Comparison of ENCODE assay signal across 15 mouse cellular contexts in genomic region chr12:113138291-113138690, GRCm38 (mm10). TPM values are rescaled to one million over a fixed set of nuclear protein-coding genes. Genes with fewer than 3 reads are reported as not detected.
DNase-seq lines count a peak whose midpoint lies in the region; ATAC-seq and TF ChIP-seq lines count a peak whose summit lies in the region.
"Had no signal": no experiment of that assay in that cellular context is flagged by ENCODE, and none has a peak within 500 bp of the region (broad histone marks: within the 10 kb centered on the region; RNA-seq: fewer than 3 reads in every experiment).

No protein-coding gene starts in this region.

- DNase-seq in forebrain, postnatal 0 days = no peak
- DNase-seq in kidney, adult 18-20 months = no peak
- DNase-seq in hindbrain, postnatal 0 days (ENCODE audit: low spot score) = no peak
- DNase-seq in adrenal gland, adult (ENCODE audit: inconsistent age in 2 of 2, low spot score in 1 of 2) = no peak
- DNase-seq: adrenal gland, postnatal 10 days; cerebellum, adult 8-10 months; embryo, embryonic 11 days; gastrocnemius, adult 2 months; kidney, adult 8-10 months had no signal

- no peak for TF ChIP-seq CTCF in forebrain, postnatal 0 days (IDR thresholded peaks at IDR 0.05; ENCODE audit: low read depth)
- TF ChIP-seq CTCF in cortical plate, adult 2 months (IDR thresholded peaks at IDR 0.05; ENCODE audit: extremely low read depth, insufficient read depth, low read length) = no peak
- no peak for TF ChIP-seq CTCF in hindbrain, postnatal 0 days (IDR thresholded peaks at IDR 0.05; ENCODE audit: low read depth)

- no peak overlapping the region for H3K4me2 ChIP-seq in forebrain, embryonic 13.5 days
- H3K4me2 ChIP-seq in forebrain, postnatal 0 days (ENCODE audit: low read depth) = no peak overlapping the region
- H3K4me2 ChIP-seq in kidney, embryonic 16.5 days (replicated peaks; ENCODE audit: low read depth, low read length) = no peak overlapping the region
- no peak overlapping the region for H3K4me2 ChIP-seq in hindbrain, postnatal 0 days (ENCODE audit: low read depth, low read length)
- H3K4me2 ChIP-seq: hindbrain, embryonic 15.5 days; limb, embryonic 13.5 days had no signal

- TF ChIP-seq POLR2A in cortical plate, adult 2 months (IDR thresholded peaks at IDR 0.05; ENCODE audit: extremely low read depth, insufficient read depth, low read length) = no peak

- H3K4me3 ChIP-seq in forebrain, embryonic 13.5 days = no peak overlapping the region
- H3K4me3 ChIP-seq in forebrain, postnatal 0 days (ENCODE audit: low read depth, low read length) = no peak overlapping the region
- no peak overlapping the region for H3K4me3 ChIP-seq in kidney, embryonic 16.5 days (ENCODE audit: low read length)
- H3K4me3 ChIP-seq in cortical plate, adult 2 months (ENCODE audit: insufficient read depth, low read length) = no peak overlapping the region
- no peak overlapping the region for H3K4me3 ChIP-seq in hindbrain, postnatal 0 days (ENCODE audit: low read length)
- H3K4me3 ChIP-seq: gastrocnemius, adult 2 months; hindbrain, embryonic 15.5 days; limb, embryonic 13.5 days had no signal

- peak overlapping the region; percentile 91 for H3K27ac ChIP-seq in forebrain, embryonic 13.5 days
- no peak overlapping the region for H3K27ac ChIP-seq in forebrain, postnatal 0 days (ENCODE audit: low read depth, low read length)
- no peak overlapping the region; the same call in 1 of the 2 replicates for H3K27ac ChIP-seq in kidney, embryonic 16.5 days (ENCODE audit: low read length)
- peak overlapping the region; percentile 72; the same call in 1 of the 2 replicates for H3K27ac ChIP-seq in cortical plate, adult 2 months (ENCODE audit: insufficient read depth, low read length)
- peak overlapping the region; percentile 74; the same call in 1 of the 2 replicates for H3K27ac ChIP-seq in hindbrain, postnatal 0 days
- H3K27ac ChIP-seq: gastrocnemius, adult 2 months; limb, embryonic 13.5 days had no signal

- no peaks in the 10 kb centered on the region for H3K27me3 ChIP-seq in forebrain, embryonic 13.5 days
- no peaks in the 10 kb centered on the region for H3K27me3 ChIP-seq in forebrain, postnatal 0 days (ENCODE audit: insufficient read depth, low read length)
- no peaks in the 10 kb centered on the region for H3K27me3 ChIP-seq in kidney, embryonic 16.5 days (ENCODE audit: insufficient read depth, low read length)
- no peaks in the 10 kb centered on the region for H3K27me3 ChIP-seq in hindbrain, postnatal 0 days (ENCODE audit: insufficient read depth, low read length)
- H3K27me3 ChIP-seq: hindbrain, embryonic 15.5 days had no signal

- 79% methylated on average over 6 of the region's 6 CpGs for WGBS in forebrain, embryonic 13.5 days
- WGBS in forebrain, postnatal 0 days = 78% methylated on average over 6 of the region's 6 CpGs
- WGBS in kidney, embryonic 16.5 days = 64% methylated on average over 6 of the region's 6 CpGs
- WGBS in hindbrain, postnatal 0 days = 79% methylated on average over 6 of the region's 6 CpGs

- 0 out of 2 replicates have a peak overlapping the region, but pooled peaks have one; percentile 82 for H3K9ac ChIP-seq in forebrain, embryonic 13.5 days
- H3K9ac ChIP-seq in forebrain, postnatal 0 days = no peak overlapping the region
- 0 out of 2 replicates have a peak overlapping the region, but pooled peaks have one; percentile 9 for H3K9ac ChIP-seq in kidney, embryonic 16.5 days (replicated peaks; ENCODE audit: low read length)
- no peak overlapping the region for H3K9ac ChIP-seq in hindbrain, postnatal 0 days (replicated peaks; ENCODE audit: low read length)
- H3K9ac ChIP-seq: hindbrain, embryonic 15.5 days; limb, embryonic 13.5 days had no signal

- ATAC-seq in forebrain, embryonic 13.5 days = no peak
- ATAC-seq in forebrain, postnatal 0 days = no peak
- no peak for ATAC-seq in kidney, embryonic 16.5 days (ENCODE audit: low FRiP score, low TSS enrichment)
- ATAC-seq in hindbrain, postnatal 0 days = no peak
- ATAC-seq in granulocyte monocyte progenitor cell, adult 5-6 weeks (replicated peaks; ENCODE audit: poor library complexity, severe bottlenecking) = no peak

- peaks cover 45% of the 10 kb centered on the region for H3K4me1 ChIP-seq in forebrain, embryonic 13.5 days
- peaks cover 29% of the 10 kb centered on the region for H3K4me1 ChIP-seq in forebrain, postnatal 0 days (ENCODE audit: insufficient read depth)
- H3K4me1 ChIP-seq in kidney, embryonic 16.5 days (ENCODE audit: insufficient read depth, low read length) = peaks cover 45% of the 10 kb centered on the region
- peaks cover 8% of the 10 kb centered on the region for H3K4me1 ChIP-seq in cortical plate, adult 2 months (ENCODE audit: control insufficient read depth, insufficient read depth, low read length)
- peaks cover 34% of the 10 kb centered on the region for H3K4me1 ChIP-seq in hindbrain, postnatal 0 days (ENCODE audit: insufficient read depth, low read length)

- no peaks in the 10 kb centered on the region for H3K9me3 ChIP-seq in forebrain, embryonic 13.5 days (replicated peaks)
- H3K9me3 ChIP-seq in forebrain, postnatal 0 days (ENCODE audit: low read length) = no peaks in the 10 kb centered on the region
- no peaks in the 10 kb centered on the region for H3K9me3 ChIP-seq in kidney, embryonic 16.5 days (ENCODE audit: low read length)
- H3K9me3 ChIP-seq in hindbrain, postnatal 0 days (ENCODE audit: low read length) = no peaks in the 10 kb centered on the region
- H3K9me3 ChIP-seq: hindbrain, embryonic 15.5 days; limb, embryonic 13.5 days had no signal

- peaks cover 57% of the 10 kb centered on the region for H3K36me3 ChIP-seq in forebrain, embryonic 13.5 days (ENCODE audit: poor library complexity, severe bottlenecking)
- H3K36me3 ChIP-seq in forebrain, postnatal 0 days (ENCODE audit: insufficient read depth) = peaks cover 42% of the 10 kb centered on the region
- peaks cover 50% of the 10 kb centered on the region for H3K36me3 ChIP-seq in kidney, embryonic 16.5 days (ENCODE audit: insufficient read depth, low read length)
- H3K36me3 ChIP-seq in hindbrain, postnatal 0 days (ENCODE audit: insufficient read depth, low read length) = peaks cover 46% of the 10 kb centered on the region

RNA-seq across cellular contexts. Expression of gene Crip2, which starts 1.7 kb away (rescaled TPM):
- 314 and 328 TPM in 2 replicates for polyA plus RNA-seq in forebrain, embryonic 13.5 days (2015; fragmentation: Nextera tagmentation; extraction: Ambion mirVana)
- 191 and 198 TPM in 2 replicates for total RNA-seq in forebrain, postnatal 0 days (2014; rRNA removed)
- polyA plus RNA-seq in forebrain, postnatal 0 days (2015; fragmentation: Nextera tagmentation; extraction: Ambion mirVana) = 533 and 584 TPM in 2 replicates
- 244 and 263 TPM in 2 replicates for polyA plus RNA-seq in kidney, embryonic 16.5 days (2015; fragmentation: Nextera tagmentation; extraction: Ambion mirVana)
- 263 and 281 TPM in 2 replicates for polyA plus RNA-seq in cortical plate, adult 2 months (2012; rRNA removed)
- total RNA-seq in hindbrain, postnatal 0 days (2014; rRNA removed) = 138 and 152 TPM in 2 replicates
- 239 and 251 TPM in 2 replicates for polyA plus RNA-seq in hindbrain, postnatal 0 days (2015; fragmentation: Nextera tagmentation; extraction: Ambion mirVana)
- not detected in 2 replicates for total RNA-seq in granulocyte monocyte progenitor cell, adult 5-6 weeks (2014; fragmentation: Nextera tagmentation)
- total RNA-seq in granulocyte monocyte progenitor cell, adult 5-6 weeks (2017) = 0.46 TPM in 1 of 2 replicates, not detected in the other

RNA-seq across cellular contexts. Expression of gene Crip1, which starts 7.8 kb away (rescaled TPM):
- polyA plus RNA-seq in forebrain, embryonic 13.5 days (2015; fragmentation: Nextera tagmentation; extraction: Ambion mirVana) = 35.9 and 40.0 TPM in 2 replicates
- 8.3 and 16.1 TPM in 2 replicates for total RNA-seq in forebrain, postnatal 0 days (2014; rRNA removed)
- polyA plus RNA-seq in forebrain, postnatal 0 days (2015; fragmentation: Nextera tagmentation; extraction: Ambion mirVana) = 28.9 and 47.1 TPM in 2 replicates
- 270 and 293 TPM in 2 replicates for polyA plus RNA-seq in kidney, embryonic 16.5 days (2015; fragmentation: Nextera tagmentation; extraction: Ambion mirVana)
- polyA plus RNA-seq in cortical plate, adult 2 months (2012; rRNA removed) = 67.6 and 70.7 TPM in 2 replicates
- 4.6 and 15.4 TPM in 2 replicates for total RNA-seq in hindbrain, postnatal 0 days (2014; rRNA removed)
- 33.0 and 35.8 TPM in 2 replicates for polyA plus RNA-seq in hindbrain, postnatal 0 days (2015; fragmentation: Nextera tagmentation; extraction: Ambion mirVana)
- 161 and 242 TPM in 2 replicates for total RNA-seq in granulocyte monocyte progenitor cell, adult 5-6 weeks (2014; fragmentation: Nextera tagmentation)
- 84.6 and 103 TPM in 2 replicates for total RNA-seq in granulocyte monocyte progenitor cell, adult 5-6 weeks (2017)

RNA-seq across cellular contexts. Expression of gene Tedc1, which starts 17.9 kb away (rescaled TPM):
- polyA plus RNA-seq in forebrain, embryonic 13.5 days (2015; fragmentation: Nextera tagmentation; extraction: Ambion mirVana) = 32.2 and 41.2 TPM in 2 replicates
- 7.8 and 8.6 TPM in 2 replicates for total RNA-seq in forebrain, postnatal 0 days (2014; rRNA removed)
- polyA plus RNA-seq in forebrain, postnatal 0 days (2015; fragmentation: Nextera tagmentation; extraction: Ambion mirVana) = 7.6 and 10.0 TPM in 2 replicates
- 38.2 and 45.5 TPM in 2 replicates for polyA plus RNA-seq in kidney, embryonic 16.5 days (2015; fragmentation: Nextera tagmentation; extraction: Ambion mirVana)
- polyA plus RNA-seq in cortical plate, adult 2 months (2012; rRNA removed) = 1.0 and 2.0 TPM in 2 replicates
- 13.8 and 16.6 TPM in 2 replicates for total RNA-seq in hindbrain, postnatal 0 days (2014; rRNA removed)
- 14.7 and 15.8 TPM in 2 replicates for polyA plus RNA-seq in hindbrain, postnatal 0 days (2015; fragmentation: Nextera tagmentation; extraction: Ambion mirVana)
- total RNA-seq in granulocyte monocyte progenitor cell, adult 5-6 weeks (2014; fragmentation: Nextera tagmentation) = 6.5 and 11.1 TPM in 2 replicates
- 6.1 and 22.6 TPM in 2 replicates for total RNA-seq in granulocyte monocyte progenitor cell, adult 5-6 weeks (2017)
- total RNA-seq: gastrocnemius, adult 2 months had no signal

RNA-seq across cellular contexts. Expression of gene Mta1, which starts 40.2 kb away (rescaled TPM):
- polyA plus RNA-seq in forebrain, embryonic 13.5 days (2015; fragmentation: Nextera tagmentation; extraction: Ambion mirVana) = 19.5 and 20.2 TPM in 2 replicates
- total RNA-seq in forebrain, postnatal 0 days (2014; rRNA removed) = 49.2 and 59.3 TPM in 2 replicates
- polyA plus RNA-seq in forebrain, postnatal 0 days (2015; fragmentation: Nextera tagmentation; extraction: Ambion mirVana) = 13.6 and 13.8 TPM in 2 replicates
- polyA plus RNA-seq in kidney, embryonic 16.5 days (2015; fragmentation: Nextera tagmentation; extraction: Ambion mirVana) = 15.4 and 15.9 TPM in 2 replicates
- 68.4 and 68.7 TPM in 2 replicates for polyA plus RNA-seq in cortical plate, adult 2 months (2012; rRNA removed)
- total RNA-seq in hindbrain, postnatal 0 days (2014; rRNA removed) = 57.6 and 65.0 TPM in 2 replicates
- 13.1 and 13.5 TPM in 2 replicates for polyA plus RNA-seq in hindbrain, postnatal 0 days (2015; fragmentation: Nextera tagmentation; extraction: Ambion mirVana)
- 73.6 and 85.1 TPM in 2 replicates for total RNA-seq in granulocyte monocyte progenitor cell, adult 5-6 weeks (2014; fragmentation: Nextera tagmentation)
- total RNA-seq in granulocyte monocyte progenitor cell, adult 5-6 weeks (2017) = 21.0 and 27.6 TPM in 2 replicates

RNA-seq across cellular contexts. Expression of gene Tmem121, which starts 47.4 kb away (rescaled TPM):
- 23.9 and 27.8 TPM in 2 replicates for polyA plus RNA-seq in forebrain, embryonic 13.5 days (2015; fragmentation: Nextera tagmentation; extraction: Ambion mirVana)
- total RNA-seq in forebrain, postnatal 0 days (2014; rRNA removed) = 71.8 and 75.6 TPM in 2 replicates
- 59.3 and 66.7 TPM in 2 replicates for polyA plus RNA-seq in forebrain, postnatal 0 days (2015; fragmentation: Nextera tagmentation; extraction: Ambion mirVana)
- 8.6 and 10.9 TPM in 2 replicates for polyA plus RNA-seq in kidney, embryonic 16.5 days (2015; fragmentation: Nextera tagmentation; extraction: Ambion mirVana)
- polyA plus RNA-seq in cortical plate, adult 2 months (2012; rRNA removed) = 40.1 and 40.7 TPM in 2 replicates
- total RNA-seq in hindbrain, postnatal 0 days (2014; rRNA removed) = 98.0 and 103 TPM in 2 replicates
- polyA plus RNA-seq in hindbrain, postnatal 0 days (2015; fragmentation: Nextera tagmentation; extraction: Ambion mirVana) = 54.8 and 55.3 TPM in 2 replicates
- 0.17 TPM in 1 of 2 replicates, not detected in the other for total RNA-seq in granulocyte monocyte progenitor cell, adult 5-6 weeks (2014; fragmentation: Nextera tagmentation)
- not detected in 2 replicates for total RNA-seq in granulocyte monocyte progenitor cell, adult 5-6 weeks (2017)
- total RNA-seq: gastrocnemius, adult 2 months had no signal

Comparison
In these comparisons a context has a peak if more than half of its experiments do, and no peak if none do; other contexts are left out.
1. H3K27ac ChIP-seq: peak in forebrain, embryonic 13.5 days (single experiment), cortical plate, adult 2 months (single experiment) and hindbrain, postnatal 0 days (single experiment); none in forebrain, postnatal 0 days (single experiment) and kidney, embryonic 16.5 days (single experiment).
2. H3K9ac ChIP-seq: peak in forebrain, embryonic 13.5 days (single experiment) and kidney, embryonic 16.5 days (single experiment); none in forebrain, postnatal 0 days (single experiment) and hindbrain, postnatal 0 days (single experiment).